Mouse (Mus musculus): ENCODE results near the gene 1700013G24Rik. TPM values are rescaled to one million over a fixed set of nuclear protein-coding genes. Genes with fewer than 3 reads are reported as not detected.

1700013G24Rik gene
- polyA plus RNA-seq, 1 experiment, result not detected

DNA sequence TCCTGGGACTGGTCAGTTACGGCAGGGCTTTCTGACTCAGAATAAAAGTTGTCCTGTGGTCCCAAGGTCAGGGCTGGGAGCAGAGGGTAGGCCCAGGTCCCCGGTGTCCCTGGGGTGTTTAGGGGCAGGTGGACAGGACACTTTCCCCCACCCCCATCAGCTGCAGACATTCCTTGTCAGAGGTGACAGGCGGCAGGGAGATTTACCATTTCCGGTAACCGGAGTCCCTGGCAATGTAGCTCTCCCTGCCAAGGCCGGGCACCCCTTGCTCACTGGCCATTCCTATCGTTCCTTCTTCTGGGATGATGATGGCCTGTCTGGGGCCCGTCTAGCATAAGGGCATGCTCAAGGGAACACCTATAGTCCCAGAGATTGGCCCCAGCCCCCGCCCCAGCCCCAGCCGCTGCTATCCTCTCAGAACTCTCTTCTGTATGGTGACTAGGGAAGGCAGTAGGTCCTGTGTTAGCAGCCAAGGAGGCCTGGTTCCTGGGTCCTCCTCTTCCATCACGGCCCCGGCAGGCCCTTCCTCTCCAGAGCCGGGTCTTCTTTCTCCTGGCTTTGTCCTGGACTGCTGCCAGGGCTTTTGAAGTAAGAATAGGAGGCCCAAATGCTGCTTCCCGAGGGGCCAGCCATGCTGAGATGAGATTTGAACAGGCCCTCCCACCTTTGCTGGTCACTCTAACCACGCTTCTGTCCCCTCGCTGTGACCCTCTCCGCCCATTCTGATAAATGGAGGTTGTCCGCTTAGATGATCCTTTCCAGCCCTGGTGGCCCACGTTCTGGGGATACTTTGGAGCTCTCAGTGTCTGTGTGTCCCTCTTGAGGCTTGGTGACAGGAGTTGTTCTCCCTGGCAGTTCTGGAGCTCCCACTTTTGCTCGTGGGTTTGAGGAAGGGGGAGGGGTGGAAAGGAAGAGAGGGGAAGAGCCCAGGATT, 33.3 kb downstream of the 1700013G24Rik start:
- Histone ChIP-seq H3K36me3 (ENCODE audit: control insufficient read depth) (no peaks in the 10 kb centered on the region), H3K4me3 (replicated peaks) (no peak overlapping the region), H3K4me1 (ENCODE audit: control insufficient read depth) (peaks cover 35% of the 10 kb centered on the region), H3K9me3 (ENCODE audit: control insufficient read depth, low read length) (no peaks in the 10 kb centered on the region), H3K27me3 (ENCODE audit: control insufficient read depth) (no peaks in the 10 kb centered on the region)
- TF ChIP-seq GATA1 (IDR thresholded peaks at IDR 0.05; ENCODE audit: low read length) (no peak), TAL1 (IDR thresholded peaks at IDR 0.05; ENCODE audit: low read length) (no peak)

GRCm38 (mm10) chr4:137487286-137488000, 34.4 kb downstream of the 1700013G24Rik start:
- no peaks in the 10 kb centered on the region for H3K27me3 ChIP-seq (ENCODE audit: control insufficient read depth)
- TF ChIP-seq GATA1 (IDR thresholded peaks at IDR 0.05; ENCODE audit: low read length), result no peak
- TF ChIP-seq TAL1 (IDR thresholded peaks at IDR 0.05; ENCODE audit: low read length), result no peak
- peaks cover 35% of the 10 kb centered on the region for H3K4me1 ChIP-seq (ENCODE audit: control insufficient read depth)
- no peaks in the 10 kb centered on the region for H3K9me3 ChIP-seq (ENCODE audit: control insufficient read depth, low read length)
- H3K4me3 ChIP-seq (replicated peaks), result no peak overlapping the region
- no peaks in the 10 kb centered on the region for H3K36me3 ChIP-seq (ENCODE audit: control insufficient read depth)

DNA sequence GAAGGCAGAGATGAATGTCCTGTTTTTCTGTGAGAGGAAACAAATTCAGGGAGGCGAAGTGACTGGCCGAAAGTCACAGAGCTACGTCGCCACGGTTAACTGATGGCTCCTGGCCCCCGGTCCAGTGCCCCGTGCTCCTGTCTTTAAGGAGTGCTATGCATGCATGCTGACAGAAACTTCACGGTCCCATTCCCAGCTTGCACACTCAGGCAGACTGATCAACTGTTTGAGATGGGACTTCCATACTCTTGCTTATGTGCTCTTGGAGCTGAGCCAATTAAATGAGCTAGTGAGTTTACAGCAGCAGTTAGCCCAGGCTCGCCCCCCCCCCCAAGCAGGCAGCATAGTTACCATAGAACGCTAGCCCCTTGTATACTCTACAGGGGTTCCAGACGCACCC, 35.0 kb downstream of the 1700013G24Rik start:
- H3K9me3 ChIP-seq (ENCODE audit: control insufficient read depth, low read length), result no peaks in the 10 kb centered on the region
- no peaks in the 10 kb centered on the region for H3K36me3 ChIP-seq (ENCODE audit: control insufficient read depth)
- H3K4me1 ChIP-seq (ENCODE audit: control insufficient read depth), result peaks cover 35% of the 10 kb centered on the region
- no peaks in the 10 kb centered on the region for H3K27me3 ChIP-seq (ENCODE audit: control insufficient read depth)
- no peak overlapping the region for H3K4me3 ChIP-seq (replicated peaks)
- TF ChIP-seq GATA1 (IDR thresholded peaks at IDR 0.05; ENCODE audit: low read length) (no peak), TAL1 (IDR thresholded peaks at IDR 0.05; ENCODE audit: low read length) (no peak)

- peaks cover 33% of the 10 kb centered on the region for H3K4me1 ChIP-seq (ENCODE audit: control insufficient read depth)
These were observed 35.7 kb downstream of the 1700013G24Rik start for GRCm38 (mm10) chr4:137488571-137489303.

GRCm38 (mm10) chr4:137489996-137490395, 36.9 kb downstream of the 1700013G24Rik start:
- Histone ChIP-seq H3K4me3 (replicated peaks) (no peak overlapping the region), H3K9me3 (ENCODE audit: control insufficient read depth, low read length) (no peaks in the 10 kb centered on the region), H3K27me3 (ENCODE audit: control insufficient read depth) (no peaks in the 10 kb centered on the region), H3K4me1 (ENCODE audit: control insufficient read depth) (peaks cover 22% of the 10 kb centered on the region), H3K36me3 (ENCODE audit: control insufficient read depth) (no peaks in the 10 kb centered on the region)
- TF ChIP-seq TAL1 (IDR thresholded peaks at IDR 0.05; ENCODE audit: low read length) (no peak), GATA1 (IDR thresholded peaks at IDR 0.05; ENCODE audit: low read length) (no peak)

More at GRCm38 (mm10) chr4:137488571-137489303, 35.7 kb downstream of the 1700013G24Rik start:
- H3K36me3 ChIP-seq (ENCODE audit: control insufficient read depth), result no peaks in the 10 kb centered on the region
- H3K9me3 ChIP-seq (ENCODE audit: control insufficient read depth, low read length), result no peaks in the 10 kb centered on the region
- TF ChIP-seq GATA1 (IDR thresholded peaks at IDR 0.05; ENCODE audit: low read length) (no peak), TAL1 (IDR thresholded peaks at IDR 0.05; ENCODE audit: low read length) (no peak)
- H3K27me3 ChIP-seq (ENCODE audit: control insufficient read depth), result no peaks in the 10 kb centered on the region
- H3K4me3 ChIP-seq (replicated peaks), result no peak overlapping the region

GRCm38 (mm10) chr4:137492563-137492962, 39.5 kb downstream of the 1700013G24Rik start:
- Histone ChIP-seq H3K9me3 (ENCODE audit: control insufficient read depth, low read length) (no peaks in the 10 kb centered on the region), H3K4me1 (ENCODE audit: control insufficient read depth) (peaks cover 15% of the 10 kb centered on the region), H3K36me3 (ENCODE audit: control insufficient read depth) (no peaks in the 10 kb centered on the region), H3K4me3 (replicated peaks) (no peak overlapping the region), H3K27me3 (ENCODE audit: control insufficient read depth) (no peaks in the 10 kb centered on the region)
- no peak for TF ChIP-seq GATA1 (IDR thresholded peaks at IDR 0.05; ENCODE audit: low read length)
- no peak for TF ChIP-seq TAL1 (IDR thresholded peaks at IDR 0.05; ENCODE audit: low read length)

DNA sequence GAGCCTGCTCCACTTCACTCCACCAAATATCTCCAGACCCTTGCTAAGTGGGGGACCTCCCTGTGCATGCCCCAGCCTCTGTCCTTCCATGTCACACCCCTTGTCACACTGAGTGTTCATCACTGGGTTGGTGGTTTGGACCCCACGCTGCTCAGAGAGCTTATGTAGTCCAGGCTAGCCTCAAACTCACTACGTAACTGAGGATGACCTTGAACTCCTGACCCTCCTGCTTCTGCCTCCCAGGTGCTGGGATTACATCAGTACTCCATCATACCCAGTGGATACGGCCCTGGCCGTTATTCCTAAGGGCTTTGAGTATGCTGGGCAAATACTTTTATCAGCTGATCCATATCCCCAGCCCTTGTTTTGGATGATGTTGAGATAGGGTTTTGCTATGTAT, 40.1 kb downstream of the 1700013G24Rik start:
- H3K27me3 ChIP-seq (ENCODE audit: control insufficient read depth), result no peaks in the 10 kb centered on the region
- no peak overlapping the region for H3K4me3 ChIP-seq (replicated peaks)
- TF ChIP-seq TAL1 (IDR thresholded peaks at IDR 0.05; ENCODE audit: low read length) (no peak), GATA1 (IDR thresholded peaks at IDR 0.05; ENCODE audit: low read length) (no peak)
- no peaks in the 10 kb centered on the region for H3K9me3 ChIP-seq (ENCODE audit: control insufficient read depth, low read length)
- peaks cover 10% of the 10 kb centered on the region for H3K4me1 ChIP-seq (ENCODE audit: control insufficient read depth)
- H3K36me3 ChIP-seq (ENCODE audit: control insufficient read depth), result no peaks in the 10 kb centered on the region

- H3K9me3 ChIP-seq (ENCODE audit: control insufficient read depth, low read length), result no peaks in the 10 kb centered on the region
- TF ChIP-seq GATA1 (IDR thresholded peaks at IDR 0.05; ENCODE audit: low read length) (no peak), TAL1 (IDR thresholded peaks at IDR 0.05; ENCODE audit: low read length) (no peak)
- no peaks in the 10 kb centered on the region for H3K36me3 ChIP-seq (ENCODE audit: control insufficient read depth)
- no peaks in the 10 kb centered on the region; the same call in 1 of the 2 replicates for H3K4me1 ChIP-seq (ENCODE audit: control insufficient read depth)
- no peak overlapping the region for H3K4me3 ChIP-seq (replicated peaks)
- no peaks in the 10 kb centered on the region for H3K27me3 ChIP-seq (ENCODE audit: control insufficient read depth)
These were observed 41.8 kb downstream of the 1700013G24Rik start for GRCm38 (mm10) chr4:137494751-137495500.

Measured in erythroblast, embryonic 14.5 days (primary cell).